Mouse (Mus musculus): ENCODE data around the gene Rapsn. TPM values are rescaled to one million over a fixed set of nuclear protein-coding genes. Genes with fewer than 3 reads are reported as not detected.

The Rapsn gene
- polyA plus RNA-seq, 1 experiment from 2014 or later = 1.1 TPM

DNA sequence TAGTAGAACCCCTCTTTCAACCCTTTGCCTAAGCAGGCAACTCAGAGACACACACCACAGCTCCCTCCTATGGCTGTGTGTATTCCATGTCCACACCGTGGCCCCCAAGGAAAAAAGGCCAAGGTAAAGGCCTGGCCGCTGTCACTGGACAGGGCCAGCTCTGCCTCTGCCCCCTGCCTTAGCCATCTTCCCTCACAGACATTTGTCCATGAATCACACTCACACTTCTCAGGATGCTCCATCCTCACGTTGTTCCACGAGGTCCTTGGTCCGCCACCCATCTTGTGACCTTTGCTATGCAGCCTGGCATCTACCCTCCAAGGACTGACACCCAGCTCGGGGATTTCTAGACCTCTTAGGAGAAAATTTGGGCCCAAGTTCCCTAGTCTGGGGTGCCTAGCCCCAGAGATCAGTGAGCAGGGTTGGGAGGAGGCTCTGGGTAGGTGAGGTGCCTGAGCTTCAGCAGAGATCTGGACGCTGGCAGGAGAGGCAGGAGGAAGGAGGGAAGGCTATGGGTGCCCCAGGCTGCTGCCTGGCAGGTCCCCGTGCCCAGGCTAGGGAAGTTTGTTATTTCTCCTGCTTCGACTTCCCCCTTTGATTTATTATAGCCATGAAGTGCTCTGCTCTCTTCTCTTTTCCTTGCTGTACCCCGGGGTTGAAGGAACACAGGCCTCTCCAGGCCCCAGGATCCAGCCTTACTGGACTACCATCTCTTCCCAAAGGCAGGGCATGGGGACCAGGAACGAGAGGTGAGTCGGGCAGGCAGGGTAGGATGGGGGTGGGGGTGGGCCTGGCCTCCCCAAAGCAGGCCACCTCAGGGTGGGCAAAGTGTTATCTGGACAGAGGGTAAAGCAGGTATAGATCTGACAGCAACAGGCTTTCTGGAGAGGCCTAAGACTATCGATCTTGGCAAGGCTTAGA lies 46.6 kb downstream of the Rapsn start, which contains the start of gene Spi1:
TSS of gene Spi1 (plus strand) at position 616 of the 921 bp plus-strand sequence.
- ATAC-seq (ENCODE audit: insufficient read depth) = no peak
- Histone ChIP-seq H3K4me1 (replicated peaks) (peaks cover 37% of the 10 kb centered on the region), H3K27ac (replicated peaks) (peak within 1 kb of the TSS; percentile 67), H3K9me3 (replicated peaks) (no peaks in the 10 kb centered on the region), H3K27me3 (peaks cover 13% of the 10 kb centered on the region; the same call in 1 of the 2 replicates), H3K9ac (peak within 1 kb of the TSS; percentile 21), H3K4me3 (replicated peaks) (peak within 1 kb of the TSS; percentile 14), H3K36me3 (replicated peaks) (no peaks in the 10 kb centered on the region), H3K4me2 (peak within 1 kb of the TSS; percentile 34)
- WGBS (ENCODE audit: insufficient replicate concordance) = 48% methylated on average over 13 of the region's 13 CpGs

DNA sequence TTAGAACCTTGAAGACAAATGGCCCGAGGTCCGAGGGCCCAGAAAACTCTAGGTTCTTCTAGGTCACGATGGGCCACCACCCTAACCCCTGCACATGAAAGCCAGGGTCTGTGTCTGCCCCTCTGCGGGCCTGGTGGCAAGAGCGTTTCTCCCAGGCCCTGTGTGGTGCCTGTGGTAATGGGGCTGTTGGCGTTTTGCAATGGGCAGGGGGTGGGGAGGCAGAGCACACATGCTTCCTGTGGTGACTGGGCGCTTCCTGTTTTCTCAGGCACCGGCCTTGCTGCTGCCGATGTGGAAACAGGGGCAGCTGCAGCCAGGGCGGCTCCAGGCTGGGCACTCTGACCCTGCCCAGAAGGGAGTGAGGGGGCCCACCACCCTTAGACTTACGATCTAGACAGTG lies 47.4 kb downstream of the Rapsn start:
- H3K27me3 ChIP-seq = peaks cover 11% of the 10 kb centered on the region; the same call in 1 of the 2 replicates
- 16% methylated on average over 11 of the region's 11 CpGs for WGBS (ENCODE audit: insufficient replicate concordance)
- peak overlapping the region; percentile 34 for H3K4me2 ChIP-seq
- peaks cover 39% of the 10 kb centered on the region for H3K4me1 ChIP-seq (replicated peaks)
- H3K4me3 ChIP-seq (replicated peaks) = peak overlapping the region; percentile 14
- peak; percentile 60 for ATAC-seq (ENCODE audit: insufficient read depth)
- peak overlapping the region; percentile 21 for H3K9ac ChIP-seq
- H3K36me3 ChIP-seq (replicated peaks) = no peaks in the 10 kb centered on the region
- H3K9me3 ChIP-seq (replicated peaks) = no peaks in the 10 kb centered on the region
- peak overlapping the region; percentile 67 for H3K27ac ChIP-seq (replicated peaks)

- 21% methylated on average over 1 of the region's 1 CpGs for WGBS (ENCODE audit: insufficient replicate concordance)
- Histone ChIP-seq H3K27ac (replicated peaks) (peak overlapping the region; percentile 67), H3K4me3 (replicated peaks) (peak overlapping the region; percentile 14), H3K4me2 (peak overlapping the region; percentile 34), H3K36me3 (replicated peaks) (no peaks in the 10 kb centered on the region), H3K9ac (peak overlapping the region; percentile 21; the same call in 1 of the 2 replicates), H3K27me3 (peaks cover 7% of the 10 kb centered on the region; the same call in 1 of the 2 replicates), H3K9me3 (replicated peaks) (no peaks in the 10 kb centered on the region), H3K4me1 (replicated peaks) (peaks cover 43% of the 10 kb centered on the region)
- no peak for ATAC-seq (ENCODE audit: insufficient read depth)
Measured at GRCm38 (mm10) chr2:91083366-91083940, 48.0 kb downstream of the Rapsn start.

DNA sequence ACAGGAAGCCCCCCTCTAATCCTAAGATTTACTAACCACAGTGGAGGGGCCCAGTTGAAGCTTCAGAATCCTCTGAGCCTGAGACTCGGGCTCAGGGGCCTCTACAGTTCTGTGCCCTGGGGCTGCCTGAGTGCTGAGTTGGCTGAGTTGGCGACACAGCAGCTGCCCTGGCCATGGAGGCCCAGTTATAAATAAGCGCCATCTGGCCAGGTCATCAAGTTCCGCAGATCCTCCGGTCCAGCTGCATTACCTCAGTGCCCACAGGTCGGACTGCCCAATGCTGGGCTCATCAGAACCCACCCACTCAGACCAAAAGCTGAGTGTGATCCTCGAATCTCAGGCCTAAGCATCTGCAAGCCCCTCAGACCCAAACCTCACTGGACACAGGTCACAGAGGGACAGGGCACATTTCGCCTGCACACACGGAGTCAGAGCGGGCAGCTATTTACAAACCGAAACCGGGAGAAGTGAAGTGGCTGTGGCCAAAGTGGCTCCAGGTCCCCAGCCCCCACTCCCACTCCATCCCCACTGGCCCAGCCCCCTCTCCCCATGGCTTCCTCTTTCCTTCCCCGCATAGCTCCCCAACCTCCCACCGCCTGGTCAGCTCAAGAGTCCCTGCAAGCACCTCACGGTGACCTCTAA lies 48.9 kb downstream of the Rapsn start:
- WGBS (ENCODE audit: insufficient replicate concordance) = 56% methylated on average over 15 of the region's 15 CpGs
- Histone ChIP-seq H3K4me3 (replicated peaks) (0 out of 2 replicates have a peak overlapping the region, but pooled peaks have one; percentile 14), H3K9me3 (replicated peaks) (no peaks in the 10 kb centered on the region), H3K36me3 (replicated peaks) (no peaks in the 10 kb centered on the region), H3K4me2 (peak overlapping the region; percentile 34), H3K27ac (replicated peaks) (peak overlapping the region; percentile 67), H3K9ac (no peak overlapping the region), H3K27me3 (no peaks in the 10 kb centered on the region; the same call in 1 of the 2 replicates), H3K4me1 (replicated peaks) (peaks cover 42% of the 10 kb centered on the region)
- peak; percentile 17; the same call in 1 of the 2 replicates for ATAC-seq (ENCODE audit: insufficient read depth)

GRCm38 (mm10) chr2:91085494-91086391 lies 50.3 kb downstream of the Rapsn start:
- ATAC-seq (ENCODE audit: insufficient read depth) = no peak
- Histone ChIP-seq H3K4me1 (replicated peaks) (peaks cover 52% of the 10 kb centered on the region), H3K36me3 (replicated peaks) (no peaks in the 10 kb centered on the region), H3K4me3 (replicated peaks) (no peak overlapping the region), H3K9me3 (replicated peaks) (no peaks in the 10 kb centered on the region), H3K9ac (no peak overlapping the region), H3K27ac (replicated peaks) (0 out of 2 replicates have a peak overlapping the region, but pooled peaks have one; percentile 25), H3K27me3 (no peaks in the 10 kb centered on the region), H3K4me2 (no peak overlapping the region; the same call in 1 of the 2 replicates)
- WGBS (ENCODE audit: insufficient replicate concordance) = 72% methylated on average over 14 of the region's 14 CpGs

GRCm38 (mm10) chr2:91086392-91087237 lies 51.2 kb downstream of the Rapsn start:
- WGBS (ENCODE audit: insufficient replicate concordance) = 58% methylated on average over 9 of the region's 9 CpGs
- Histone ChIP-seq H3K4me3 (replicated peaks) (no peak overlapping the region), H3K9me3 (replicated peaks) (no peaks in the 10 kb centered on the region), H3K4me1 (replicated peaks) (peaks cover 52% of the 10 kb centered on the region), H3K4me2 (no peak overlapping the region; the same call in 1 of the 2 replicates), H3K27me3 (no peaks in the 10 kb centered on the region), H3K36me3 (replicated peaks) (no peaks in the 10 kb centered on the region), H3K9ac (no peak overlapping the region), H3K27ac (replicated peaks) (peak overlapping the region; percentile 21; the same call in 1 of the 2 replicates)
- no peak for ATAC-seq (ENCODE audit: insufficient read depth)

DNA sequence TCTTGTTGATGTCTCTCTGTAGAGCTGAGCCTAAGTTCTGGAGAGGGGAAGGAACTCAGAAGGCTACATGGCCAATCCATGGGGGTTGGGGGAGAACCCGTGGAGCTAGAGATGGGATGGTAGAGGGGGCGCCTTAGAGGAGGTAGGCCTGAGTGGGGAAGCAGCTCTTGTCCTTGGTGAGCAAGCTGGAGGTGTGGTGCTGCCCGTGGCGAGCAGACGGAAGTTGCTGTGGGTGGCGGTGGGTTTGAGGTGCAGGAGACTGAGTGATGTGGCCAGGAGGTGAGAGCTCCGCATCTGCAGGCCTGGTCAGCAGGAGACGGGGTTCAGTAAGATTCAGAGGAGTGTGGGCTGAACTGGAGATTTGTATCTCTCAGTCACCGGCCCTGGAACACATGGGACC lies 52.0 kb downstream of the Rapsn start:
- Histone ChIP-seq H3K27me3 (no peaks in the 10 kb centered on the region), H3K9ac (no peak overlapping the region), H3K27ac (replicated peaks) (peak overlapping the region; percentile 59; the same call in 1 of the 2 replicates), H3K4me3 (replicated peaks) (no peak overlapping the region), H3K4me1 (replicated peaks) (peaks cover 48% of the 10 kb centered on the region), H3K9me3 (replicated peaks) (no peaks in the 10 kb centered on the region), H3K4me2 (no peak overlapping the region), H3K36me3 (replicated peaks) (no peaks in the 10 kb centered on the region)
- 60% methylated on average over 9 of the region's 9 CpGs for WGBS (ENCODE audit: insufficient replicate concordance)
- ATAC-seq (ENCODE audit: insufficient read depth) = no peak

- no peaks in the 10 kb centered on the region for H3K9me3 ChIP-seq (replicated peaks)
- no peak overlapping the region for H3K4me3 ChIP-seq (replicated peaks)
- no peak overlapping the region for H3K4me2 ChIP-seq
- ATAC-seq (ENCODE audit: insufficient read depth) = no peak
- H3K27me3 ChIP-seq = no peaks in the 10 kb centered on the region
- WGBS (ENCODE audit: insufficient replicate concordance) = 31% methylated on average over 9 of the region's 9 CpGs
- H3K9ac ChIP-seq = no peak overlapping the region
- peaks cover 40% of the 10 kb centered on the region for H3K4me1 ChIP-seq (replicated peaks)
- H3K27ac ChIP-seq (replicated peaks) = peak overlapping the region; percentile 69; the same call in 1 of the 2 replicates
- no peaks in the 10 kb centered on the region for H3K36me3 ChIP-seq (replicated peaks)
Measured at GRCm38 (mm10) chr2:91088987-91089386, 53.6 kb downstream of the Rapsn start.

- no peak overlapping the region for H3K9ac ChIP-seq
- H3K27ac ChIP-seq (replicated peaks) = no peak overlapping the region
- no peaks in the 10 kb centered on the region for H3K27me3 ChIP-seq
- H3K9me3 ChIP-seq (replicated peaks) = no peaks in the 10 kb centered on the region
- no peak overlapping the region for H3K4me3 ChIP-seq (replicated peaks)
- peaks cover 36% of the 10 kb centered on the region for H3K4me1 ChIP-seq (replicated peaks)
- H3K36me3 ChIP-seq (replicated peaks) = no peaks in the 10 kb centered on the region
- ATAC-seq (ENCODE audit: insufficient read depth) = no peak
- WGBS (ENCODE audit: insufficient replicate concordance) = 53% methylated on average over 6 of the region's 6 CpGs
- no peak overlapping the region for H3K4me2 ChIP-seq
Measured at GRCm38 (mm10) chr2:91090208-91090607, 54.8 kb downstream of the Rapsn start.
